Mouse (Mus musculus) erythroid progenitor cell, adult 5-6 weeks (primary cell): ENCODE measurements around the gene Xaf1. TPM values are rescaled to one million over a fixed set of nuclear protein-coding genes. Genes with fewer than 3 reads are reported as not detected.

Source experiments
- ATAC-seq: replicated peaks from 2 replicates; pipeline ENCODE4 v1.8.0; 2016; ENCODE audit warnings: moderate number of reproducible peaks, mild to moderate bottlenecking, moderate TSS enrichment, inconsistent platforms; ENCODE audit not compliant: poor library complexity, low FRiP score, severe bottlenecking
- total RNA-seq, 2 experiments: library from RNA; stranded (forward) in 1 of 2; stranded (reverse) in 1 of 2; fragments of 150-400 nt in 1 of 2; fragments of 186-747, 209-891 nt in 1 of 2; gene quantifications; 2 replicates each; pipeline versions ENCODE4 v1.2.3 to v1.2.4; 2015 to 2017; ENCODE audit warnings: low replicate concordance in 2 of 2

Xaf1 gene
- total RNA-seq, 2 experiments from 2014 or later, result 26.5 to 74.6 TPM

DNA sequence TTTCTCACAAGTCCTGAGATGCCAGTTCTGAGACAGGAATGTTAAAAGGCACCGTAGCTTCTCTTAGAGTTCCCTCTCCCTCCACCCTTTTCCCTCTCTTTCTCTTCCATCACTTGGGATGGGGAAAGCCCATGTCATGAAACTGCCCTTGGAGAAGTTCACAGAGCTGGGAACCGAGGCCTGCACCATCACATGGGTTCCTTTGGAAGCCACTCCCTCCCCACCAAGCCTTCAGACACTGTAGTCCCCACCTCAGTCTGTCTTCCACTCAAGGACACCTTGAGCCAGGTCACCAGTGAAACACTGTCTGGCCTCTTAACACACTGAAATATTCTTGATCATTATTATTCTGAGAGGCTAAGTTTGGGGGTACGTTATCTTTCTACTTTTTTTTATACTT is 51.8 kb downstream of the Xaf1 start:
- no peak for ATAC-seq

DNA sequence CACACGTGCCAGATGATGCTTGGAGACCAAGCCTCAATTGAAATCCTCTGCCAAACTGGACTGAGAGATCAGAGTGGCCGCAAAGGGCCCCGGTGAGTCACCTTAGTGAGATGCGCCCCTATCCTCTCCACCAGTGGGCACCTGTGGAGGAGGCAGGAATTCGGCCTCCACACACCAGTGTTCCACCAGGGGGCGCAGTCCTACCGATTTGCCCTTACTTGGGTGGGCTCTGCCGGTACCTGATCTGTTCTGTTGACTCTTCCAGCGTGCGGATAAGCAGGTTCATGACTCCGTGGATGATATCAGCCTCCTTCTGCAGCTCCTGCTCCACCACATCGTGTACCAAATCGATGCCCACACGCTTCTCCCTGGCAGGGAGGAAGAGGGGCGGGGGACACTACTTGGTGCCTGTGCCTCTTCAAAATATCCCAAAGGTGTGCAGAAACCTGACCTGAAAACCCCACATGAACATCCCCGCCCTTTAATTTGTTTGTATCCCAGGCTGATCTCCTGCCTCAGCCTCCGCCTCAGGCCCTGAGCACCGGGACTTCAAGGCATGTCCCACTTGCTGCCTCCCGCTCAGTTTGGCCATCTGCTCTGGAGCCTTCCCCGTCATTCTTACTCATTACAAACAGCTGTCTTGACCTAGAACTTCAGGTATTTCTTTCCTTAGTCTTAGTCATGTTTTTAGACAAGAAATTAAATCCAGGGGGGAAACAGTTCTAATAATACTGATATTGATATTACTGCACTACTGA is 53.7 kb downstream of the Xaf1 start:
- no peak; the same call in 1 of the 2 replicates for ATAC-seq

DNA sequence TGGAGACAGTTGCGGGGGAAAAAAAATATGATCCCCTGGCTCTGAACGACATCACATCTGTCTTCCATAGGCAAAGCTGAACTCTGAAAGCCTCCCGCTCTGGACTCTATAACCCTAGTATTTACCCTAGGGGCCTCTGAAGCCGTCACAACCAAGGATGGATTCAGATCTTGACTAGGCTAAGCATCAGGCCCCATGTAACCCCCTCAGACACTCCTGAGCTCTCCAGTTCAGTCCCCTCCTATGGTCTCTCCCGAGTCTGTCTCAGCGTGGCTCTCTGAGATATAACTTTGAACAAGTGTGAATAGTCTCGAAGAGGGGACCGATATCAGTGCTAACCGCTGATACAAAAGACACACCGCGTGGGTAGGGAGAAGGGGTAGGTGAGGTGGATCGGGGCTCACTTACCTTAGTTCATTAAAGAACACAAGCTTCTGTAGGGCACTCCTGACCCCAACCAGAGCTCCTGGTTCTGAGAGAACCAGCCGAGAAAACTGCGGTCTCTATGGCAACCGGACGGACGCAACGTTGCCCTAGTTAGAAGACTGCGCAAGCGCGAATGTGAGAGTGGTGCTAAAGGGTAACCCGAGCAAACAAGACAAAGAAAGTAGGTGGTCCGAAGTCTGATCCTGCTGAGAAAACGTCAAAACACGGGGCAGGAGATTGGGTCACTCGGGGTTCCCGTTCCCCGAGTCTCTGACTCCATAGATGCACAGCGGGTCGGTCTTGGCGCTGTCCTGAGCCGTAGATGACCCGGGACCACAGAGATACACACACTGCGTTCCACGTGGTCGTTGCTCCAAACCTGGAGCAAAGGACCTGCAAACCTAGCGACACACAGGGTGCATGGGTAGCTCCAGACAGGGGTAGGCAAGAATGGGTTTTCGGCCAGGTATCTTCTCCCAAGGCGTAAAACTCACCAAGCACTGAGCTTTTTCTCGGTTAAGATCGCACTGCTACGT is 60.2 kb downstream of the Xaf1 start:
- no peak for ATAC-seq

DNA sequence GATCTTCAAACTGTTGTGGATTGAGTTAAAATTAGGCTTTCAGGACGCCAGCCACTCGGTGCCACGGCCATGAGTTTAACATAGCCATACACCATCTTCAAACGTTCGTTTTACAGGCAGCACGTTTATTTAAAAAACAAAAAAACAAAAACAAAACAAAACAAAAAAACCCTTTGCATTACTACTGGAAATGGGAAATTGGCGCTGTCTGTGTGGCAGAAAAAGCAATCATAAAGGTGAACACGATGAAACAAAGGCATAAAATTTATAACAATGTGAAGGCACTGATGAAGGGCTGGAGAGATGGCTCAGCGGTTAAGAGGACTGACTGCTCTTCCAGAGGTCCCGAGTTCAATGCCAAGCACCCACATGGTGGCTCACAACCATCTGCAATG is 60.9 kb downstream of the Xaf1 start, which contains the start of gene Tekt1:
Tekt1 (minus strand) TSS at position 96 of the 395 bp plus-strand sequence.
- no peak for ATAC-seq

Other genes starting within 250 kb of the Xaf1 start
- gene Pitpnm3, start 165.9 kb upstream of the Xaf1 start, total RNA-seq (2015; ENCODE audit: low replicate concordance), result not detected in 2 replicates
- gene Pitpnm3, start 165.9 kb upstream of the Xaf1 start, total RNA-seq (2017; ENCODE audit: low replicate concordance), result not detected in 2 replicates
- gene Gm43951, start 94.8 kb upstream of the Xaf1 start, total RNA-seq (2015; ENCODE audit: low replicate concordance), result not detected in 2 replicates
- 1.0 TPM in 1 of 2 replicates, not detected in the other for gene Gm43951, start 94.8 kb upstream of the Xaf1 start, total RNA-seq (2017; ENCODE audit: low replicate concordance)
- 13.0 and 15.9 TPM in 2 replicates for gene 4933427D14Rik, start 94.2 kb upstream of the Xaf1 start, total RNA-seq (2015; ENCODE audit: low replicate concordance)
- gene 4933427D14Rik, start 94.2 kb upstream of the Xaf1 start, total RNA-seq (2017; ENCODE audit: low replicate concordance), result 8.1 and 21.0 TPM in 2 replicates
- gene Txndc17, start 94.1 kb upstream of the Xaf1 start, total RNA-seq (2015; ENCODE audit: low replicate concordance), result 31.4 and 37.8 TPM in 2 replicates
- gene Txndc17, start 94.1 kb upstream of the Xaf1 start, total RNA-seq (2017; ENCODE audit: low replicate concordance), result 5.0 and 10.8 TPM in 2 replicates
- 11.2 and 16.8 TPM in 2 replicates for gene Med31, start 86.0 kb upstream of the Xaf1 start, total RNA-seq (2015; ENCODE audit: low replicate concordance)
- gene Med31, start 86.0 kb upstream of the Xaf1 start, total RNA-seq (2017; ENCODE audit: low replicate concordance), result 3.3 and 4.0 TPM in 2 replicates
- gene Slc13a5, start 34.4 kb upstream of the Xaf1 start, total RNA-seq (2015; ENCODE audit: low replicate concordance), result not detected in 2 replicates
- gene Slc13a5, start 34.4 kb upstream of the Xaf1 start, total RNA-seq (2017; ENCODE audit: low replicate concordance), result not detected in 2 replicates
- gene Fbxo39, start 12.8 kb downstream of the Xaf1 start, total RNA-seq (2015; ENCODE audit: low replicate concordance), result not detected in 2 replicates
- not detected in 2 replicates for gene Fbxo39, start 12.8 kb downstream of the Xaf1 start, total RNA-seq (2017; ENCODE audit: low replicate concordance)
- not detected in 2 replicates for gene Tekt1, start 60.8 kb downstream of the Xaf1 start, total RNA-seq (2015; ENCODE audit: low replicate concordance)
- gene Tekt1, start 60.8 kb downstream of the Xaf1 start, total RNA-seq (2017; ENCODE audit: low replicate concordance), result not detected in 2 replicates
- gene Smtnl2, start 110.1 kb downstream of the Xaf1 start, total RNA-seq (2015; ENCODE audit: low replicate concordance), result 1.4 TPM in 1 of 2 replicates, not detected in the other
- 0.26 and 0.30 TPM in 2 replicates for gene Smtnl2, start 110.1 kb downstream of the Xaf1 start, total RNA-seq (2017; ENCODE audit: low replicate concordance)
- gene Ggt6, start 133.9 kb downstream of the Xaf1 start, total RNA-seq (2015; ENCODE audit: low replicate concordance), result not detected in 2 replicates
- gene Ggt6, start 133.9 kb downstream of the Xaf1 start, total RNA-seq (2017; ENCODE audit: low replicate concordance), result not detected in 2 replicates
- gene Mybbp1a, start 139.7 kb downstream of the Xaf1 start, total RNA-seq (2015; ENCODE audit: low replicate concordance), result 37.5 and 82.2 TPM in 2 replicates
- 4.8 and 7.6 TPM in 2 replicates for gene Mybbp1a, start 139.7 kb downstream of the Xaf1 start, total RNA-seq (2017; ENCODE audit: low replicate concordance)
- gene Spns2, start 188.3 kb downstream of the Xaf1 start, total RNA-seq (2015; ENCODE audit: low replicate concordance), result 0.72 and 5.0 TPM in 2 replicates
- gene Spns2, start 188.3 kb downstream of the Xaf1 start, total RNA-seq (2017; ENCODE audit: low replicate concordance), result 0.77 TPM in 1 of 2 replicates, not detected in the other
- 1.4 and 6.7 TPM in 2 replicates for gene Spns3, start 248.9 kb downstream of the Xaf1 start, total RNA-seq (2015; ENCODE audit: low replicate concordance)
- gene Spns3, start 248.9 kb downstream of the Xaf1 start, total RNA-seq (2017; ENCODE audit: low replicate concordance), result 0.39 and 0.76 TPM in 2 replicates